Mouse (Mus musculus) neural tube, embryonic 13.5 days (tissue): Measurements from ENCODE around the gene Lkaaear1. TPM values are rescaled to one million over a fixed set of nuclear protein-coding genes. Genes with fewer than 3 reads are reported as not detected.

Experiments
- ATAC-seq: fragments of 200-750 bp; cut with Nextera tagmentation; 2 replicates; pipeline ENCODE4 v1.8.0; 2017; ENCODE audit warnings: low read depth, mild to moderate bottlenecking, moderate TSS enrichment, moderate library complexity
- H3K27ac ChIP-seq: fragments of 300-500 bp; sonication (generic); replicated peaks from 2 replicates; pipeline ENCODE4 v1.5.1; 2015; ENCODE audit warnings: moderate library complexity, mild to moderate bottlenecking, inconsistent platforms
- H3K27me3 ChIP-seq: fragments of 300-500 bp; sonication (generic); 2 replicates; pipeline ENCODE4 v1.6.1; 2015; ENCODE audit warnings: mild to moderate bottlenecking, inconsistent platforms
- H3K36me3 ChIP-seq: fragments of 300-500 bp; sonication (generic); 2 replicates; pipeline ENCODE4 v1.6.1; 2015; ENCODE audit warnings: mild to moderate bottlenecking, inconsistent platforms
- H3K4me1 ChIP-seq: fragments of 300-500 bp; sonication (generic); replicated peaks from 2 replicates; pipeline ENCODE4 v1.6.1; 2015; ENCODE audit warnings: inconsistent platforms
- H3K4me2 ChIP-seq: fragments of 300-500 bp; sonication (generic); 2 replicates; pipeline ENCODE4 v1.6.1; 2015; ENCODE audit warnings: inconsistent platforms, mild to moderate bottlenecking, moderate library complexity
- H3K4me3 ChIP-seq: fragments of 300-500 bp; sonication (generic); 2 replicates; pipeline ENCODE4 v1.5.1; 2015; ENCODE audit warnings: mild to moderate bottlenecking, inconsistent platforms
- H3K9ac ChIP-seq: fragments of 300-500 bp; sonication (generic); 2 replicates; pipeline ENCODE4 v1.6.1; 2015; ENCODE audit warnings: moderate library complexity, mild to moderate bottlenecking, inconsistent platforms
- H3K9me3 ChIP-seq: fragments of 300-500 bp; sonication (generic); 2 replicates; pipeline ENCODE4 v1.6.1; 2016; ENCODE audit warnings: inconsistent platforms
- WGBS: fragments of 180-500 bp; shearing (Covaris S2); methylation state at CpG from one replicate; pipeline ENCODE4 v1.1.7; 2015; 5-methylcytosine and 5-hydroxymethylcytosine counted together
- polyA plus RNA-seq: library from polyadenylated mRNA; unstranded; fragments of >200 nt; fragmentation: Nextera tagmentation; extraction: Ambion mirVana; gene quantifications from 2 replicates; pipeline ENCODE4 v1.2.1, GENCODE M21; 2015

Gene Lkaaear1
- polyA plus RNA-seq, 1 experiment from 2014 or later: not detected

DNA sequence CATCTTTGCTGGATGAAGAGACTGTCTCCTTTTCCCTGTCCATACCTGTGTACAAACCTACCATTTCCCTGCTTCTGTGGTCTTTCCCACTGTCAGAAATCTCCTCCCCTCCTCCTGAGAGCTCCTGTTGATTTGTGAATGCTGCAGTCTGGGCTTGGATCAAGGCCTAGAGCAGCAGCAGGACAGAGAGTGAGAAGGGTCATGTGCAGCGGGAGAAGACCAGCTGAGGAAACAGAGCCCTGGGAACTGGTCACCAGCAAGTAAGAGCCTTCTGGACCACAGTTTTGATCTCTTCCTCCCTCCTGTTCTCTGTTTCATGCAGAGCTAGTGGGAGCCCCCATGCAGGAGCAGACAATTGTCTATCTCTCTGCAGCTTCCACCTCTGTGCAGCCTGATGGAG is 2.5 kb downstream of the Lkaaear1 start:
- Histone ChIP-seq H3K4me1 (peaks cover 21% of the 10 kb centered on the region), H3K9ac (no peak overlapping the region), H3K27ac (no peak overlapping the region), H3K27me3 (no peaks in the 10 kb centered on the region), H3K4me3 (no peak overlapping the region), H3K4me2 (no peak overlapping the region), H3K36me3 (no peaks in the 10 kb centered on the region; the same call in 1 of the 2 replicates), H3K9me3 (no peaks in the 10 kb centered on the region)
- ATAC-seq: no peak
- WGBS: 68% methylated on average over 1 of the region's 1 CpGs

DNA sequence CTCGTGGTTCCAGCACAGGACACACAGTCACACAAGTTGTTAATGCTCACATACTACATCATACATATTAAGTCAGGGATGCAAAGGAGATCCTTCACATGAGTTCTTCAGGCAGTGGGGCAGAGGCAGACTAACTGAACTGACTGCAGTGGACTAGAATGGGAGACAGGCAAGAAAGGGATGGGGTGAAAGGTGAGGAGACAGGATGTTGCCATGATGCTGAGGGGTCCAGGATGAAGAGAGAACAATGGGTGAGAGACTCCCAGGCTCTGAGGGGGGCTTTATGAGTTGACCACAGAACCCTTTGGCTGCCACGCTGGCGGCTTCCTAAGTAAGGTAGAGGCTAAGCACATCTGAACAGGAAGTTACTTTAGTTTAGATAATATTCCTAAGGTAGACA is 3.7 kb downstream of the Lkaaear1 start:
- peak overlapping the region; percentile 67; the same call in 1 of the 2 replicates for H3K4me3 ChIP-seq
- H3K36me3 ChIP-seq: peaks cover 2% of the 10 kb centered on the region

GRCm38 (mm10) chr2:181693339-181694280 is 4.6 kb downstream of the Lkaaear1 start, which contains the start of gene Rgs19:
Gene Rgs19 (minus strand): TSS chr2:181693977.
- Histone ChIP-seq H3K27ac (peak within 1 kb of the TSS; percentile 46), H3K9ac (peak within 1 kb of the TSS; percentile 89), H3K4me3 (peak within 1 kb of the TSS; percentile 67), H3K36me3 (peaks cover 11% of the 10 kb centered on the region), H3K9me3 (no peaks in the 10 kb centered on the region), H3K4me1 (peaks cover 21% of the 10 kb centered on the region), H3K27me3 (no peaks in the 10 kb centered on the region), H3K4me2 (peak within 1 kb of the TSS; percentile 94)
- ATAC-seq: peak; percentile 85
- WGBS: under 1% methylated on average over 71 of the region's 75 CpGs

More for the DNA sequence above, 3.7 kb downstream of the Lkaaear1 start:
- Histone ChIP-seq H3K4me2 (peak overlapping the region; percentile 94), H3K9me3 (no peaks in the 10 kb centered on the region), H3K4me1 (peaks cover 21% of the 10 kb centered on the region), H3K27me3 (no peaks in the 10 kb centered on the region), H3K27ac (peak overlapping the region; percentile 46; the same call in 1 of the 2 replicates), H3K9ac (no peak overlapping the region)
- ATAC-seq: no peak
- WGBS: 87% methylated on average over 3 of the region's 3 CpGs

DNA sequence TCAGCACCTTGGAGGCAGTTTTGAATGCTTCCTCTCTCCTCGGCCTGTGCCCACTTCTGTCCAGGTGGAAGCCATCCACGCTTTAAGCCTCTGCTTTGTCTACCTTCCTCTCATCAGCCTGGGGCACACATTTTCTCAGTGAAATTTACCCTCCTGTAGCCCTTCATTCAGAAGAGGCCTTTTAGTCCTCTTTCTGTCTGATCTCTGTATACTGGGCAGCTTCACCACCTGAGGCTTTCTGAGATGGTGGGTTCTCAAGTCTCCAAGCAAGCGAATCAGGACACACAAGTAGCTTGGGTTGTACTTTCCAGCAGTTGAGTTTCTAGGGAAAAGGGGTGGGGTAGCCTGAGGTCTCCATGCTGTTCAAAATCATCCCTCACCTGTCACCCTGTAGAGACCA is 5.9 kb downstream of the Lkaaear1 start:
- 90% methylated on average over 3 of the region's 3 CpGs for WGBS
- Histone ChIP-seq H3K4me3 (no peak overlapping the region), H3K4me2 (peak overlapping the region; percentile 94)

DNA sequence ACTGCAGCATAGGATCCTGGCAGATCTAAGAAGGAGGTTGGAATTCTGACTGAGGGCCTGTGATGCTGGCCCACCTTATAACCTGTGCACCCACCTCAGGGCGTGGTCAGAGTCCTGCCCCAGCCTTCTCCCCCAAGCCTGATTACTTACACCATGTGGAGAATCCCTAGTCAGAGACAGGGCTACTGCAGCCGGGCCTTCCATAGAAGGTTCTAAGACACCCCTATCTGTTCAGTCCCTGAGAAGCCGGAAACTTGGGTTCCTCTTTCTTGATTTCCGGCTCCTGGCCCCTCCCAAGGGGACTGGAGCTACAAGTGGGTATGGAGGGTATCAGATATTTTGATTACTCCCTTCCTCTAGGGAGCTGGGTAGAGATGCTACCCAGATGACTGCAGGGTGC is 6.7 kb downstream of the Lkaaear1 start:
- H3K36me3 ChIP-seq: peaks cover 30% of the 10 kb centered on the region
- H3K9ac ChIP-seq: no peak overlapping the region
- no peak overlapping the region for H3K4me3 ChIP-seq
- H3K9me3 ChIP-seq: no peaks in the 10 kb centered on the region
- WGBS: 98% methylated on average over 4 of the region's 4 CpGs
- no peak for ATAC-seq
- H3K27ac ChIP-seq: no peak overlapping the region
- H3K4me2 ChIP-seq: no peak overlapping the region
- no peaks in the 10 kb centered on the region for H3K27me3 ChIP-seq
- H3K4me1 ChIP-seq: peaks cover 21% of the 10 kb centered on the region

More for the DNA sequence above, 5.9 kb downstream of the Lkaaear1 start:
- Histone ChIP-seq H3K9ac (no peak overlapping the region), H3K36me3 (peaks cover 23% of the 10 kb centered on the region), H3K27ac (no peak overlapping the region), H3K27me3 (no peaks in the 10 kb centered on the region), H3K9me3 (no peaks in the 10 kb centered on the region), H3K4me1 (peaks cover 21% of the 10 kb centered on the region)
- ATAC-seq: no peak

- Histone ChIP-seq H3K9me3 (no peaks in the 10 kb centered on the region), H3K4me2 (no peak overlapping the region), H3K27ac (no peak overlapping the region), H3K4me1 (peaks cover 21% of the 10 kb centered on the region), H3K4me3 (no peak overlapping the region), H3K27me3 (no peaks in the 10 kb centered on the region), H3K9ac (no peak overlapping the region), H3K36me3 (peaks cover 35% of the 10 kb centered on the region)
- no peak for ATAC-seq
- WGBS: 87% methylated on average over 6 of the region's 6 CpGs
These were observed 7.2 kb downstream of the Lkaaear1 start for GRCm38 (mm10) chr2:181691083-181691482.

DNA sequence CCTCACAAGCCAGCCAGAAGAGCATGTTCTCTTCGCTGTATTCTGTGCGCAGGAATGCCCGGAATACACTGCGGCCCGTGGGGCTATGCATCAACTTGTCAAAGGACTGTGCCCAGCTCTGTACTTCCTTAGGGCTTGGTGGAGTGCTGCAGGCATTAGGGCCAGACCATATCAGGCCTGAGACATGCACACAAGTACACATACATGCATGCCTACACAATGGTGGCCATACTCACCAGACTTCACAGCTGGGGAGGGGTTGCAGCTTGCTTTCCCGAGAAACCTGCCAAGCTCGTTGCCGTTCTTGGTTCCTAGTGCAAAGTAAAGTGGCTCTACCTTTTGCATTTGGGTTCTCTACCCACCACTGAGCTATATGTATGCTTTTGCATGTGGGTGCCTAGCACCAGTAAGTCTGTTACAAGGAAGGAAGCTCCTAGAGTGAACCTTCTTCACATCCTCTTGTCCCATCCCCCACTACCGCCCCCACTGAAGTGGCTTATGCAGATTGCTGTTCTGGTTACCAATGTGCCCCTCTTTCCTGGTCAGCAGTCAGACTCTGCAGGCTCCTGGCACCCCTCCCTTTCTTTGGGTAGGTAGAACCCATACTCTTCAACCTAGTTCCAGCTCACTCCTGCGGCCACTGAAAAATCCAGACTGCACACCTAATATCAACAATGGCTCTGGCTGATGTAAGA is 8.6 kb downstream of the Lkaaear1 start:
- no peak overlapping the region for H3K27ac ChIP-seq
- H3K4me1 ChIP-seq: peaks cover 19% of the 10 kb centered on the region
- no peak overlapping the region for H3K4me2 ChIP-seq
- ATAC-seq: no peak
- H3K4me3 ChIP-seq: no peak overlapping the region
- H3K27me3 ChIP-seq: no peaks in the 10 kb centered on the region
- no peak overlapping the region for H3K9ac ChIP-seq
- peaks cover 42% of the 10 kb centered on the region for H3K36me3 ChIP-seq
- no peaks in the 10 kb centered on the region for H3K9me3 ChIP-seq
- 94% methylated on average over 10 of the region's 10 CpGs for WGBS

DNA sequence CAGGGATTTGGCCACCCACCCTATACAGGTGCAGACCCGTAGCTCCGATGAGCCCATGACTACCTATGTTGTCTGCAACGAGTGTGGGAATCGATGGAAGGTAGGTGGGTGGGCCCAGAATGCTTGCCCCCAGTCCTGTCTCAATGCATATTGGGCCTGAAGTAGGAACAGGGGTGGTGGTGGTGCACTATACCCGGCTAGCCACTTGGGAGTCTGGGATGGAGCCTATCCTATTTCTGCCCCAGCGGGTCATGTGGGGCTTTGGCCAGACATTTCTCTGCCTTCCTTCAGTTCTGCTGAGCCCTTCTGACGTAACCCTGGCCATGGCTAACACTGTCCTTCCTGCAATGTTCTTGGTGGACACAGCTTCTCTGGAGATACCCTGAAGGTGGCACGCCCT is 10.7 kb downstream of the Lkaaear1 start:
- Histone ChIP-seq H3K27ac (no peak overlapping the region), H3K4me2 (no peak overlapping the region), H3K9ac (no peak overlapping the region), H3K4me3 (no peak overlapping the region), H3K9me3 (no peaks in the 10 kb centered on the region), H3K27me3 (no peaks in the 10 kb centered on the region), H3K36me3 (peaks cover 42% of the 10 kb centered on the region), H3K4me1 (peaks cover 5% of the 10 kb centered on the region)
- 93% methylated on average over 8 of the region's 8 CpGs for WGBS
- no peak for ATAC-seq

DNA sequence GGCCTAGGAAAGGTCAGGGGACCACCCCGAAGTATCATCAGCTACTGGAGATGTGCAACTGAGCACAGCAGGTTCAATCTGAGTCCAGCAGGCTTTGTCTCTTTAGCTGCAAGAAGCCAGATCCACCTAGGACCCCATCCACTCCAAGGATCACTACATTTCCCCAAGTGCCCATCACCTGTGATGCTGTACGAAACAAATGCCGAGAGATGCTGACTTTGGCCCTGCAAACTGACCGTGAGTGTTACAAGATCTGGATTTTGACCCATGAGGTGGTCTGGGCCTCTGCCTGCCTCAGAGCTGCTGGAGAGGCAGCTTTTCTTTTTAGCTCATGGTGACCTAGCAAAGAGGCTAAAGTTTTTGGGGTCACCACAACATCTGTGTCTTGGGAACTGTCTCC is 12.6 kb downstream of the Lkaaear1 start:
- ATAC-seq: no peak
- Histone ChIP-seq H3K9ac (no peak overlapping the region), H3K9me3 (no peaks in the 10 kb centered on the region), H3K27me3 (no peaks in the 10 kb centered on the region), H3K4me1 (peaks cover 18% of the 10 kb centered on the region), H3K4me3 (no peak overlapping the region), H3K27ac (no peak overlapping the region), H3K4me2 (no peak overlapping the region), H3K36me3 (peaks cover 42% of the 10 kb centered on the region)
- WGBS: 94% methylated on average over 4 of the region's 4 CpGs

- Histone ChIP-seq H3K4me2 (no peak overlapping the region), H3K9me3 (no peaks in the 10 kb centered on the region), H3K4me1 (peaks cover 24% of the 10 kb centered on the region), H3K27ac (no peak overlapping the region), H3K9ac (no peak overlapping the region), H3K27me3 (no peaks in the 10 kb centered on the region), H3K4me3 (no peak overlapping the region), H3K36me3 (peaks cover 42% of the 10 kb centered on the region)
- WGBS: 78% methylated on average over 1 of the region's 1 CpGs
- no peak for ATAC-seq
These were observed 13.5 kb downstream of the Lkaaear1 start for GRCm38 (mm10) chr2:181684713-181685112.

DNA sequence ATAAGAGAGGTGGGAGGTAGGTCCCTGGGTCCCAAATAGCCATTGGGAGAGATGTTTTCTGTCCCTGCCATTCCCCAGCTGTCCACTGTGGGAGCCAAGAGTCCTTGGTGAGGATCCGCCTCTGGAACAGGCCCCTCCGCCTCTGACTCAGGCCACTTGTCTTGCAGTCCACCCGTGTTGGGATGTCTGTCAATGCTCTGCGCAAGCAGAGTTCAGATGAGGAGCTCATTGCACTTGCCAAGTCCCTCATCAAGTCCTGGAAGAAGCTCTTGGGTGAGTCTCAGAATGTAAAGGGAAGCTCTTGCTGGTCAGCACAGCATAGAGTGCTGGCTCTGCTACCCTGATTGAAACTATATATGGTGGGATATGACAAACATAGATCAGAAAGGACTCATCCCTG is 14.9 kb downstream of the Lkaaear1 start:
- Histone ChIP-seq H3K27ac (no peak overlapping the region), H3K4me1 (peaks cover 28% of the 10 kb centered on the region), H3K4me2 (no peak overlapping the region), H3K27me3 (no peaks in the 10 kb centered on the region), H3K4me3 (no peak overlapping the region), H3K9me3 (no peaks in the 10 kb centered on the region), H3K9ac (no peak overlapping the region), H3K36me3 (peaks cover 30% of the 10 kb centered on the region)
- WGBS: 71% methylated on average over 4 of the region's 4 CpGs
- no peak for ATAC-seq

DNA sequence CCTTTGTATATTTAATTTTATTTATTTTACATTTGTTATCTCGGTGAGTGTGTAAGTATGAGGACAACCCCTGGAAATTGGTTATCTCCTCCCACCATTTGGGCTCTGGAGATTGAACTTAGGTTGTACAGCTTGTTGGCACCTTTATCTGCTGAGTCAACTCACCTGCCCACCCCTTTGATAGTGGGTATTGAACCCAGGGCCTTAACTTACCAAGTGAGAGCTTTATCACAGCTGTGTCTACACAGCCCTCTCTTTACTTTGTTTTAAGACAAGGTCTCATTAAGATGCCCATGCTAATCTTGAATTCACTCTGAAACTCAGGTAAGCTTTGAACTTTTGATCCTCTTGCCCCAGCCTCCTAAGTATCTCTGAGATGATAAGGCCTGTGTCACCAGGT is 16.3 kb downstream of the Lkaaear1 start:
- Histone ChIP-seq H3K36me3 (peaks cover 16% of the 10 kb centered on the region), H3K9me3 (no peaks in the 10 kb centered on the region), H3K27me3 (no peaks in the 10 kb centered on the region), H3K4me2 (peak overlapping the region; percentile 82; the same call in 1 of the 2 replicates), H3K27ac (no peak overlapping the region), H3K9ac (no peak overlapping the region), H3K4me3 (no peak overlapping the region), H3K4me1 (peaks cover 30% of the 10 kb centered on the region)
- WGBS: 93% methylated on average over 1 of the region's 1 CpGs
- ATAC-seq: no peak
